Mouse (Mus musculus) cortical plate, adult 2 months (tissue): Measurements from ENCODE around the gene Mtcl1.
A peak's percentile ranks its signal among the peaks of the same experiment; 100 is the strongest.

Experiments
- CTCF ChIP-seq: fragments of 200-500 bp; IDR thresholded peaks from 2 replicates; pipeline ENCODE4 v1.5.1; 2011; ENCODE audit warnings: mild to moderate bottlenecking, control low read depth, low read length; ENCODE audit not compliant: insufficient read depth; ENCODE audit errors: extremely low read depth
- POLR2A ChIP-seq: fragments of 200-500 bp; IDR thresholded peaks from 2 replicates; pipeline ENCODE4 v1.6.1; 2011; ENCODE audit warnings: mild to moderate bottlenecking, low read length, control low read depth; ENCODE audit not compliant: insufficient read depth; ENCODE audit errors: extremely low read depth

GRCm38 (mm10) chr17:66325440-66326203, 123.9 kb downstream of the Mtcl1 start:
- TF ChIP-seq CTCF (no peak), POLR2A (peak; percentile 83)
